Mouse (Mus musculus) heart, adult 2 months (tissue): ENCODE measurements around the gene Gm45716.

Experiments used
- CTCF ChIP-seq: fragments of 200-600 bp; IDR thresholded peaks from 2 replicates; pipeline ENCODE4 v1.8.1; 2022; ENCODE audit warnings: antibody characterized with exemption, mild to moderate bottlenecking, moderate library complexity
- EP300 ChIP-seq: fragments of 200-500 bp; IDR thresholded peaks from 2 replicates; pipeline ENCODE4 v1.6.1; 2011; ENCODE audit warnings: low read depth, low read length, control low read depth; ENCODE audit not compliant: insufficient read depth

DNA sequence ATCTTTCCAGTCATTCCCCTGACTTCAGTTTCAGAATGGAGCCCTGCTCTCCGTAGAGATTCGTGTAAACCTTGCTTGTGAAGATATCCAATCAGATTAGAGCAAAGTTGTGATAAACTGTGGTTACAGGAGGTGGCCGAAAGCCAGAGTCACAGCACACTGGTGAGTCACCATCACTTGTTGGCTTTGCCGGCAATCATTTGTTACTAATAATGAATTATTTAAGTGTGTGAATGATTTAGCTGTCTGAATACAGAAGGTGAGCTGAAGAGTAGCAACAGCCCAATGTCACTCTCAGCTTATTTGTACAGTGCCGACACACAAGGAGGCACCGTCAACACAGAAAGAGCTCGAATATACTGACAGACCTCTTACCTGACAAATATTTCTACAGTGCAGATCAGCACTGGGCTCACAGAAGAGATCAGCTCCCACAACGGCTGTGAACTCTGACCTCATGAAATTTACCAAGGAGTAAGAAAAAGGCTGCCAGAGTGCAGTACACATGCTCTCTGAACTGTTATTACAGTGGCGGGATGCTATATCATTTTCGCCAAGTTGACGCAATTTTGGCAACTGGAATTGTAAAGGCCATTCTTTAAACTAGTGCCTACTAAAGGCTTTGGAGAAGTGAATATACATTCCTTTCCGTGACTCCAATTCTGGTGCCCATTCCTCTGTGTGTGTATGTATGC, 9.2 kb downstream of the Gm45716 start:
- no peak for TF ChIP-seq CTCF
- no peak for TF ChIP-seq EP300
